Mouse (Mus musculus): ENCODE results near the gene Slc16a11. TPM values are rescaled to one million over a fixed set of nuclear protein-coding genes. Genes with fewer than 3 reads are reported as not detected.

Slc16a11 gene
- not detected for total RNA-seq (2023)

DNA sequence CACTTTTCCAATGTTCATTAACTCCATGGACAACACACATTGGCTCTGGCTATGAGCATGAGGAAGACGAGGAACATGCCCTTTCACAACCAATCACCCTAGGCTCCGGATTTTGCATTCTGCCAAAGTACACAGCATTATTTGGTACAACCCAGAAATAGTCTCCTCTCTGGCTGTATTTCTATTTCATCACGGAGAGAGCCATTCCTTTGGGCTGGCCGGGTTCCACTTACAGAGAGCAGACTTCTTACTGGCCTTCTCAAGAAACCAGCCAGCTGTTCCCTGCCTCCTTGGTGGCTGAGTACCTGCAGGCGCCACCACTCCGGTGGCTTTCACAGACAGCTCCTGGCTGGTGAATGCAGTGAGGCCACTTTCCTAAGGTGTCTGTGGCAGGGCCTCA is at the start of gene Slc16a11:
Slc16a11 (plus strand) TSS at position 330 of the 400 bp plus-strand sequence.

DNA sequence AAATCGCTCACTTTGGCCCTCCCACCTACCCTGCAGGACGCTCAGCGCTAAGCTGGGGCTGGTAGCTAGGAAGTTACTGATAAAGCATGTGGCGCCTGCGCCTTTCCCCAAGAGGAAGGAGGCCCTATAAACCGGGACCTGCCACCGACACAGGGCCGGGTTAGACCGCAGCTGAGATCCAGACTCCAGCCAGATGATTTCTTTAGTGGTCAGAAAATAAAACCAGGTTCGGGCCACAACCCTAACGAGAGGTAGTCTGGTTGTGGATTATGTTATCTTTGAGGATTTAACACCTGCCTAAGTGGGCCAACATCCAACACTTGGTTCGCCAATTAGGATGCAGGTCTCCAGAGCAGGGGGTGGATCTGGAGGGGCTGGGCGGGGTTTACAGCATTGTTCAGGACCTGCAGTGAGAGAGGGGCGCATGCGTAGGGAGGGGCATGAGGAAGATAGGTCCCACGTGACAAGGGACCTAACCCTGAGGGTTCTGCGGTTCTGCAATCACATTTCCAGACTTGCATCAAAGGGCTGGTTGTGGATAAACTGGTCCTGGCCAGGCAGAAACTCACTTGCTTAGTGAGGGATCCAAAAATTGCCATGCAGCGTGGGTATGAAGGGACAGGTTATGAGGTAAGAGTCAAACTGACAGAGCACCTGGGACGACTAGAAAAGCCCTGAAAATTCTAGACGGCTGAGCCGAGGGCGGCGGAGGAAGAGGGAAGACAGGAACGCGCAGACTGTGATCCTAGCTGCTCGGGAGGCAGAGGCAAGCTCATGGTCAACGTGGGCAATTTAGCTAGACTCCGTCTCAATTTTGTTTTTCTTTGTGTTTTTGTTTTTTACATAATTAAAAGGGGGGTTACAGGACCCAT is 8.4 kb downstream of the Slc16a11 start, which contains the start of gene Slc16a13:
Slc16a13 (minus strand) TSS at position 334 of the 872 bp plus-strand sequence.

DNA sequence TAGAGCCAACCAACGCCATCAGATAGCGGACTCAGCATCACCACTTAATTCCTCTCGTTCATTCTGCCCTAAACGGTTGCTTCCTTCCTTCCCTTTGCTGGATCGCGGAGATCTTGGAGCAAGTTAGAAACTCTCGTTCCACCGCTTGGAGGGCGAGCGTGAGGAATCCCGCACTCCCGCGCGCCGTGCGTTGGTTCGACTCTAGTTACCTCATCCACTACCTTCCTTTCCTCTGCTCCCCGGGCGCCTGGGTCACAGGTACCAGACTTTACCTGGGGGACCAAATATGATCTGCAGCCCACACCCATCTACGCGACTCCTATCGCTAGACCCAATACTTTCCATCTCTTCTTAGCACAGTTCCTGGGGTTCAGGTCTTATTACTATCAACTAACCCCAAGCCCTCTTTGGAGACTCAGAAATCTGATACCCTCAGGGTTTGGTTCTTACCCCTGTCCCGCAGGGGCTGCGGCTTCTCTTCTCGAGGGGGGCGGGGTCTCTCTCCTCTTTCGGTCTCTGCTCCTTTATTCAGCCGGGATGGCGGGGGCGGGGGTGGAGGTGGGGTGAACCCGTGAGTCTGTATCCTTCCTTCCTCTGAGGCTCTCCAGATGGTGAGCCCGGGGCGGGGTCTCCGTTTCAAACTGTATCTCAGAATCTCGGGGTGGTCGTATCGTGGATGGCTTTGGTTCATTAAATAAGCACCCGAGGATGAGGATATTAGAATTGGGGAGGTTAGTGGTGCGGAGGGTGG is 16.9 kb downstream of the Slc16a11 start, which contains the start of gene Bcl6b:
Bcl6b (minus strand) TSS at position 539 of the 751 bp plus-strand sequence.

DNA sequence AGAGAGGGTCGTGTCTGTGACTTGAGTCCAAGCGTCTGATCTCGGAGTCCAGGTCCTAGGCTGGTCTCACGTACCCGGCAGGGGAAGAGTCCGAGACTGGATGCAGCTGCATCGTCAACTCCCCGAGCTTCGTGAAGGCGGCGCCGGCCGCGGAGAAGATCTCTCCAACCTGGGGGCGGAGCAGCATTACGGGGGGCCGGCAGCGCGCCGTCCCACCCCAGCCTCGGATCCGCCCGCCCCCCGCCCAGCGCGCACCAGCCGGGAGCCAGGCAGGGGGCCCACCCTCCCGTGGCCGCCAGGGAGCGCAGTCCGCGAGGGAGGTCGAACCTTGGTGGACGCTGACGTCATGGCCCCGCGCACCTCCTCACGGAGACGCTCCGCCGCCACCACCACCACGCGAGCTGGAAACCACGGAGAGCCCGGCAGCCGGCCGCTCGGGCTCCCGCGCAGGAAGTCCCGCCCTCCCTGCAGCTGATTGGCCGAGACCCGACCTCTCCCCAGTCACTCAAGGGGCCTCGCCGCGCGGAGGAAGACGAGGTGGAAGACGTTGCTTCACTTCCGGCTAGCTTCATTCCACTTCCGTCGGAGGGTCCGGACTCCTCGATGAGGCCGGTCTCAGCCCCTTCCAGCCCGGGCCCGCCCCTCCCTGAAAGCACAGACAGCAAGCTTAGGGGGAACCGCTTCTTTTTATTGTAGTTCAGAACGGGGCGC is 25.1 kb downstream of the Slc16a11 start, which contains the start of gene 0610010K14Rik:
0610010K14Rik (minus strand) TSS at position 458 of the 711 bp plus-strand sequence.

GRCm38 (mm10) chr11:70239541-70240279 is 27.2 kb downstream of the Slc16a11 start, which contains the start of the genes Gm21988 and Rnasek:
TSS of gene Gm21988 (minus strand) at chr11:70239830.
TSS of gene Rnasek (minus strand) at chr11:70239842.

DNA sequence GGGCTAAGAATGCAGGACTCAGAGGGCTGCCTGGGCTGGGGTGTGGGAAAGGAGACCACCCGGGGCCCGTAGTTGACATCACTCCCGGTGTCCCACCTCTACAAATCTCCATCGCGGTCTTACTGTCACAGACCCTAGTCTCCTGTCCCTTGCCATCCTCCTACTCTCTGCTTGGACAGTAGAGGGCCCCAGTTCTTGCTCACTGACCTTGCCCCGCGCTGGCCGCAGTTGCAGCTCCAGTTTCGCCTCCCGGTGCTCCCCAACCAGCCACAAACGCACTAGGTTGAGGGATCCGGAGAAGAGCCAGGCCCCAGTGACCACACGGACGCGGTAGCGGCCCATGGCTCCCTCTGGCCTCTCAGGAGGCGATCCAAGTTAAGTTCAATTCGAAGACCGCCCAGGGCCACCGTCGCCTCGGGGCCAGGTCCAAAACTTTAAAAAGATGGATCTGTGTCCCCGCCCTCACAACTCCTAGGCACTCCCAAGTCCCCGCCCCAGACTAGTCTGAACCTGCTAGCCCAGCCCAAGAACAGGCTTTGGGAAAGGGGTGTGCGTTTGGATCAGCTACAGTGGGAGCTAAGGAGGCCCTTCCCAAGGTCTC is 42.5 kb downstream of the Slc16a11 start, which contains the start of gene Alox12:
Alox12 (minus strand) TSS at position 423 of the 601 bp plus-strand sequence.

Other genes starting within 250 kb of the Slc16a11 start
- gene Cldn7, start 248.0 kb upstream of the Slc16a11 start, total RNA-seq (2023) = not detected
- gene Ctdnep1, start 231.6 kb upstream of the Slc16a11 start, total RNA-seq (2023) = 69.6 TPM
- gene Elp5, start 230.2 kb upstream of the Slc16a11 start, total RNA-seq (2023) = 35.0 TPM
- 187 TPM for gene Gabarap, start 221.6 kb upstream of the Slc16a11 start, total RNA-seq (2023)
- gene Phf23, start 217.0 kb upstream of the Slc16a11 start, total RNA-seq (2023) = 50.0 TPM
- 26.9 TPM for gene Dvl2, start 212.2 kb upstream of the Slc16a11 start, total RNA-seq (2023)
- gene Acadvl, start 197.3 kb upstream of the Slc16a11 start, total RNA-seq (2023) = 57.5 TPM
- gene Dlg4, start 195.8 kb upstream of the Slc16a11 start, total RNA-seq (2023) = 38.6 TPM
- not detected for gene Asgr1, start 158.7 kb upstream of the Slc16a11 start, total RNA-seq (2023)
- gene Asgr2, start 120.1 kb upstream of the Slc16a11 start, total RNA-seq (2023) = not detected
- not detected for gene Mgl2, start 82.4 kb upstream of the Slc16a11 start, total RNA-seq (2023)
- 1.5 TPM for gene Clec10a, start 56.6 kb upstream of the Slc16a11 start, total RNA-seq (2023)
- gene Slc16a13, start 8.3 kb downstream of the Slc16a11 start, total RNA-seq (2023) = 1.8 TPM
- 0.21 TPM for gene Bcl6b, start 17.0 kb downstream of the Slc16a11 start, total RNA-seq (2023)
- gene 0610010K14Rik, start 25.2 kb downstream of the Slc16a11 start, total RNA-seq (2023) = 70.8 TPM
- 2.5 TPM for gene Gm21988, start 27.1 kb downstream of the Slc16a11 start, total RNA-seq (2023)
- 62.8 TPM for gene Rnasek, start 27.1 kb downstream of the Slc16a11 start, total RNA-seq (2023)
- gene Alox12, start 42.6 kb downstream of the Slc16a11 start, total RNA-seq (2023) = 0.73 TPM
- not detected for gene Alox12e, start 109.9 kb downstream of the Slc16a11 start, total RNA-seq (2023)
- 0.62 TPM for gene Alox15, start 139.3 kb downstream of the Slc16a11 start, total RNA-seq (2023)
- gene Pelp1, start 197.3 kb downstream of the Slc16a11 start, total RNA-seq (2023) = 27.5 TPM
- gene Arrb2, start 219.9 kb downstream of the Slc16a11 start, total RNA-seq (2023) = 223 TPM
- 52.7 TPM for gene Med11, start 239.2 kb downstream of the Slc16a11 start, total RNA-seq (2023)
- gene Zmynd15, start 246.7 kb downstream of the Slc16a11 start, total RNA-seq (2023) = 0.91 TPM
- 1.5 TPM for gene Cxcl16, start 247.2 kb downstream of the Slc16a11 start, total RNA-seq (2023)

All from CD4-positive naive resting alpha-beta T cell, adult 76 days (primary cell).